Mouse (Mus musculus): ENCODE data around the gene Ltbp3. TPM values are rescaled to one million over a fixed set of nuclear protein-coding genes. Genes with fewer than 3 reads are reported as not detected.
A peak's percentile ranks its signal among the peaks of the same experiment; 100 is the strongest.

The Ltbp3 gene
- total and polyA plus RNA-seq, 2 experiments from 2014 or later: 15.4 to 73.4 TPM

- no peaks in the 10 kb centered on the region for H3K27me3 ChIP-seq (ENCODE audit: control insufficient read depth, insufficient read depth, low read length)
- TF ChIP-seq EP300 (IDR thresholded peaks at IDR 0.05; ENCODE audit: low read depth): no peak
- no peak for DNase-seq (ENCODE audit: low spot score)
- no peak for ATAC-seq (ENCODE audit: insufficient read depth, low read depth)
- no peak overlapping the region for H3K9ac ChIP-seq (replicated peaks; ENCODE audit: low read depth, low read length)
- peaks cover 87% of the 10 kb centered on the region for H3K36me3 ChIP-seq (replicated peaks; ENCODE audit: control insufficient read depth, insufficient read depth, low read length)
- no peak overlapping the region for H3K27ac ChIP-seq (ENCODE audit: low read depth)
- no peak overlapping the region for H3K4me2 ChIP-seq (ENCODE audit: low read depth, low read length)
- H3K9me3 ChIP-seq (replicated peaks; ENCODE audit: control insufficient read depth, low read length): no peaks in the 10 kb centered on the region
- 49% methylated on average over 10 of the region's 10 CpGs for WGBS
- H3K4me3 ChIP-seq (ENCODE audit: low read depth, low read length): no peak overlapping the region
- peaks cover 7% of the 10 kb centered on the region for H3K4me1 ChIP-seq (ENCODE audit: control insufficient read depth, insufficient read depth)
Measured at GRCm38 (mm10) chr19:5716955-5717354, 23.7 kb upstream of the Ltbp3 start.

GRCm38 (mm10) chr19:5721233-5721632, 19.5 kb upstream of the Ltbp3 start:
- no peak overlapping the region for H3K9ac ChIP-seq (replicated peaks; ENCODE audit: low read depth, low read length)
- H3K36me3 ChIP-seq (replicated peaks; ENCODE audit: control insufficient read depth, insufficient read depth, low read length): peaks cover 68% of the 10 kb centered on the region
- no peaks in the 10 kb centered on the region for H3K9me3 ChIP-seq (replicated peaks; ENCODE audit: control insufficient read depth, low read length)
- 89% methylated on average over 6 of the region's 6 CpGs for WGBS
- ATAC-seq (ENCODE audit: insufficient read depth, low read depth) (no peak), DNase-seq (ENCODE audit: low spot score) (no peak)
- TF ChIP-seq CTCF (IDR thresholded peaks at IDR 0.05; ENCODE audit: low read depth): no peak
- TF ChIP-seq EP300 (IDR thresholded peaks at IDR 0.05; ENCODE audit: low read depth): no peak
- H3K27me3 ChIP-seq (ENCODE audit: control insufficient read depth, insufficient read depth, low read length): no peaks in the 10 kb centered on the region
- no peak overlapping the region for H3K4me3 ChIP-seq (ENCODE audit: low read depth, low read length)
- peaks cover 11% of the 10 kb centered on the region for H3K4me1 ChIP-seq (ENCODE audit: control insufficient read depth, insufficient read depth)
- no peak overlapping the region for H3K27ac ChIP-seq (ENCODE audit: low read depth)
- H3K4me2 ChIP-seq (ENCODE audit: low read depth, low read length): no peak overlapping the region

- no peak for DNase-seq (ENCODE audit: low spot score)
- no peak overlapping the region for H3K4me3 ChIP-seq (ENCODE audit: low read depth, low read length)
- 79% methylated on average over 7 of the region's 7 CpGs for WGBS
- peaks cover 19% of the 10 kb centered on the region for H3K4me1 ChIP-seq (ENCODE audit: control insufficient read depth, insufficient read depth)
- H3K4me2 ChIP-seq (ENCODE audit: low read depth, low read length): no peak overlapping the region
- no peak for ATAC-seq (ENCODE audit: insufficient read depth, low read depth)
- no peak overlapping the region for H3K9ac ChIP-seq (replicated peaks; ENCODE audit: low read depth, low read length)
- peaks cover 51% of the 10 kb centered on the region for H3K36me3 ChIP-seq (replicated peaks; ENCODE audit: control insufficient read depth, insufficient read depth, low read length)
- no peaks in the 10 kb centered on the region for H3K9me3 ChIP-seq (replicated peaks; ENCODE audit: control insufficient read depth, low read length)
- no peak overlapping the region for H3K27ac ChIP-seq (ENCODE audit: low read depth)
- TF ChIP-seq CTCF (IDR thresholded peaks at IDR 0.05; ENCODE audit: low read depth) (no peak), EP300 (IDR thresholded peaks at IDR 0.05; ENCODE audit: low read depth) (no peak)
- H3K27me3 ChIP-seq (ENCODE audit: control insufficient read depth, insufficient read depth, low read length): no peaks in the 10 kb centered on the region
Measured at GRCm38 (mm10) chr19:5722848-5723425, 17.8 kb upstream of the Ltbp3 start.

GRCm38 (mm10) chr19:5723934-5724548, 16.7 kb upstream of the Ltbp3 start:
- Histone ChIP-seq H3K9ac (replicated peaks; ENCODE audit: low read depth, low read length) (peak overlapping the region; percentile 85), H3K27me3 (ENCODE audit: control insufficient read depth, insufficient read depth, low read length) (no peaks in the 10 kb centered on the region), H3K27ac (ENCODE audit: low read depth) (peak overlapping the region; percentile 95), H3K4me2 (ENCODE audit: low read depth, low read length) (peak overlapping the region; percentile 86), H3K36me3 (replicated peaks; ENCODE audit: control insufficient read depth, insufficient read depth, low read length) (peaks cover 40% of the 10 kb centered on the region), H3K9me3 (replicated peaks; ENCODE audit: control insufficient read depth, low read length) (no peaks in the 10 kb centered on the region), H3K4me3 (ENCODE audit: low read depth, low read length) (peak overlapping the region; percentile 65), H3K4me1 (ENCODE audit: control insufficient read depth, insufficient read depth) (peaks cover 28% of the 10 kb centered on the region)
- WGBS: 30% methylated on average over 4 of the region's 4 CpGs
- no peak for ATAC-seq (ENCODE audit: insufficient read depth, low read depth)
- no peak for DNase-seq (ENCODE audit: low spot score)
- TF ChIP-seq EP300 (IDR thresholded peaks at IDR 0.05; ENCODE audit: low read depth) (no peak), CTCF (IDR thresholded peaks at IDR 0.05; ENCODE audit: low read depth) (no peak)

- TF ChIP-seq EP300 (IDR thresholded peaks at IDR 0.05; ENCODE audit: low read depth): no peak
- TF ChIP-seq CTCF (IDR thresholded peaks at IDR 0.05; ENCODE audit: low read depth): no peak
- peak overlapping the region; percentile 86 for H3K4me2 ChIP-seq (ENCODE audit: low read depth, low read length)
- peak overlapping the region; percentile 65 for H3K4me3 ChIP-seq (ENCODE audit: low read depth, low read length)
- H3K9me3 ChIP-seq (replicated peaks; ENCODE audit: control insufficient read depth, low read length): no peaks in the 10 kb centered on the region
- H3K9ac ChIP-seq (replicated peaks; ENCODE audit: low read depth, low read length): peak overlapping the region; percentile 85
- H3K36me3 ChIP-seq (replicated peaks; ENCODE audit: control insufficient read depth, insufficient read depth, low read length): peaks cover 35% of the 10 kb centered on the region
- H3K27ac ChIP-seq (ENCODE audit: low read depth): peak overlapping the region; percentile 95
- H3K4me1 ChIP-seq (ENCODE audit: control insufficient read depth, insufficient read depth): peaks cover 28% of the 10 kb centered on the region
- 12% methylated on average over 7 of the region's 7 CpGs for WGBS
- no peaks in the 10 kb centered on the region for H3K27me3 ChIP-seq (ENCODE audit: control insufficient read depth, insufficient read depth, low read length)
- ATAC-seq (ENCODE audit: insufficient read depth, low read depth) (peak; percentile 28), DNase-seq (ENCODE audit: low spot score) (peak; percentile 63)
Measured at GRCm38 (mm10) chr19:5724549-5724941, 16.2 kb upstream of the Ltbp3 start.

All from heart, postnatal 0 days (tissue).